Mouse (Mus musculus) heart, postnatal 25 days (tissue): Measurements from ENCODE around the gene Paxip1. TPM values are rescaled to one million over a fixed set of nuclear protein-coding genes. Genes with fewer than 3 reads are reported as not detected.

Source experiments
- DNase-seq: peaks from one replicate; pipeline ENCODE4 v3.0.0; 2022; ENCODE audit warnings: low spot score
- intact Hi-C: fragments of 180-260 bp; cut with DNase I; formaldehyde crosslinking; loops from one replicate; pipeline ENCODE4 v1.15.1; 2025
- total RNA-seq, 2 experiments: library from RNA; stranded (reverse); gene quantifications; 2 replicates each; pipeline ENCODE4 v1.2.3; 2021

The Paxip1 gene
- 10 to 100 TPM; 14.5 to 17.8 TPM for total RNA-seq

DNA sequence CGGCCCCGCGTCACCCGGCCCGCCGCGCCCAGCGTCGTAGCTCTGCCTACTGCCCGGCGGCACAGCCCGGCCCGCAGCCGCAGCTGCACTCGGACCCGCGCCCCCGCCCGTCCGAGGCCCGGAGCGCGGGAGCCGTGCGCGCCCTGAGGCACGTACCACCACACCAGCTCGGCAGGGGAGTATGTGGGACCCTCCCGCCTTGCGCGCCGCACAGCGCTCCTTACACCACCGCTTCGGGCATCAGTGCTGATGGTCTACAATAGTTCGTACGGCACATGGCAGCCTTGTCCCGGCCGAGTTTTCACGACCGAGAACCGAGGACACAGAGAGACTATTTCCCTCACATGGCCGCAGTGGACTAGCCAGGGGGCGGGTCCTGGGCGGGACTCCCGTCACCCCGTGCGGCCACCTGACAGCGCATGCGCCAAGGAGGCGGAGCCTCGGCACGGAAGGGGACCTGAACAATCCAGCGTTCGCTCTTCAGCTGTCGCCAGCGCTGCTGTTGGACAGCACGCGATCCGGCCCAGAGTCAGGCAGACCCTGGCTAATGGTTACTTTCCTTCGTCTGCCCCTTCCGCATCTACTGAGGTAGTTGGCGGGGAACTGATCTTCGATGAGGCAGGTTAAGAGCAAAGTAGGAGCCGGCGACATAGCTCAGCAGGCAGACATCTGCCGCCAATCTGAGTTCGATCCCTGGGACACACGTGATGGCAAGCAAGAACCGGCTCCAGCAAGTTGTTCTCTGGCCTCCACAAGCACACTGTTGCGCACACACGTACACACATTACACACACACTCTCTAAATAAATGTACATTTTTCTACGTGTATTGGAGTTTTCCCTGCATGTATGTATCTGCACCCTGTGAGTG is at the start of gene Paxip1:
Gene Paxip1 (minus strand): TSS at position 389 of the 870 bp plus-strand sequence.
- DNase-seq: peak; percentile 93
- intact Hi-C loops: loop anchor here (5.0 to 10.0 kb wide), 2 partner anchors 109 to 303 kb away; no protein-coding TSS in a partner anchor

- no peak for DNase-seq
- intact Hi-C loops: no loop called here
These were observed 46.6 kb upstream of the Paxip1 start for GRCm38 (mm10) chr5:27838061-27838460.

GRCm38 (mm10) chr5:27835096-27835495 is 43.6 kb upstream of the Paxip1 start:
- DNase-seq: no peak
- intact Hi-C loops: no loop called here

- DNase-seq: no peak
- intact Hi-C loops: no loop called here
These were observed 36.5 kb upstream of the Paxip1 start for GRCm38 (mm10) chr5:27827971-27828370.

- no peak for DNase-seq
- intact Hi-C loops: no loop called here
These were observed 29.7 kb upstream of the Paxip1 start for GRCm38 (mm10) chr5:27821161-27821560.

- DNase-seq: no peak
- intact Hi-C loops: no loop called here
These were observed 27.6 kb upstream of the Paxip1 start for GRCm38 (mm10) chr5:27818840-27819672.

DNA sequence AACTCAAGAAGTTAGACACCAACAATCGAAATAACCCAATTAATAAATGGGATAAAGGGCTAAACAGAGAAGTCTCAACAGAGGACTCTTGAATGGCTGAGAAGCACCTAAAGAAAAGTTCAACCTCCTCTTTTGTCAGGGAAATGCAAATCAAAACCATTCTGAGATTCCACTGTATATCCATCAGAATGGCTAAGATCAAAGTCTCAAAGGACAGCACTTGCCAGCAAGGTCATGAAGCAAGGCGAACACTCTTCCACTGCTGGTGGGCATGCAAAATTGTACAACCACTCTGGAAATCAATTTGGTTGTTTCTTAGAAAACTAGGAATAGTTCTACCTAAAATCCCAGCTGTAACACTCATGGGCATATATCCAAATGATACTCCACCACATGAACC is 22.8 kb upstream of the Paxip1 start:
- DNase-seq: no peak
- intact Hi-C loops: no loop called here

DNA sequence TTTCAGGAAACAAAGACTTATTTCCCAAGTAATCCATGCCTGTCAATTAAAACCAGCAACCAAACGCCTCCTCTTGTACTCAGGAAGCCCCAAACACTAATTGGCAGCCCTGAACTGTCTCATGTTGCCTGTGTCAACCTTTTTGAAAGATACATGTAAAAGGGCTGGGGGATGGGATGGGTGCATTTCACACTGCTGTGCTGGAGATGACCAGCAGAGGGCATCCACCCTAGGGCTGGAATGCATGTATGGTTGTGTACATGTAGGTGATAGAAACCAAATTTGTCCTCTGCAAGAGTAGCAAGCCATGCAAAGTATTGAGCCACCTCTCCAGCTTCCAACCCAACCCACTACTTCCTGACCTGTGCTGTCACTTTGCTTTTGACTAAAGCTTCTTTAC is 2.4 kb upstream of the Paxip1 start:
- intact Hi-C loops: loop anchor here (5.0 to 10.0 kb wide), 2 partner anchors 112 to 301 kb away; no protein-coding TSS in a partner anchor
- DNase-seq: peak; percentile 11

GRCm38 (mm10) chr5:27792531-27793205 is 1.2 kb upstream of the Paxip1 start:
- DNase-seq: no peak
- intact Hi-C loops: loop anchor here (5.0 to 10.0 kb wide), 2 partner anchors 110 to 302 kb away; no protein-coding TSS in a partner anchor

- intact Hi-C loops: loop anchor here (5.0 to 10.0 kb wide), 2 partner anchors 110 to 303 kb away; no protein-coding TSS in a partner anchor
- no peak for DNase-seq
These were observed 631 bp upstream of the Paxip1 start for GRCm38 (mm10) chr5:27792173-27792470.

- intact Hi-C loops: loop anchor here (5.0 to 10.0 kb wide), 2 partner anchors 109 to 304 kb away; no protein-coding TSS in a partner anchor
- peak; percentile 65 for DNase-seq
These were observed 592 bp downstream of the Paxip1 start for GRCm38 (mm10) chr5:27790910-27791288.

- no peak for DNase-seq
- intact Hi-C loops: loop anchor here (5.0 to 10.0 kb wide), 2 partner anchors 108 to 305 kb away; no protein-coding TSS in a partner anchor
These were observed 1.2 kb downstream of the Paxip1 start for GRCm38 (mm10) chr5:27790086-27790909.

DNA sequence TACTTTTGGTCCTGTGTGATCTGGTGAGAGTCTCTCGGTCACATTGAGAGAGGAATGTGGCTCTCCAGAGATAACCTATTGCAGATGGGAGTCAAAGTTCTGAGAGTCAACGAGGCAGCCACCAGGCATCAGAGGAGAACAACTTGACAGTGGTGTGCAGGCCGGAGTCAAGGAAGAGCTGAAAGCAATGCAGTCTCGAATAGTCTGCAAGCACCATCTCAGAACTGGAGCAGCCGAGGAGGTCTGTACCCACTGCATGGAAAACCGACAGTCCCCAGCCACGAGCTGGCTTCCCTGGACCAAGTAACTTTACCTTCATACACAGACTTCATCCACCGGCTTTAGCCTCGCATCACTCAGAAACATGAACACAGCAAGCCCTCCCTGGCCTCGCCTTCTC is 1.9 kb downstream of the Paxip1 start:
- intact Hi-C loops: no loop called here
- DNase-seq: no peak

- DNase-seq: no peak
- intact Hi-C loops: no loop called here
These were observed 8.1 kb downstream of the Paxip1 start for GRCm38 (mm10) chr5:27783381-27783780.

DNA sequence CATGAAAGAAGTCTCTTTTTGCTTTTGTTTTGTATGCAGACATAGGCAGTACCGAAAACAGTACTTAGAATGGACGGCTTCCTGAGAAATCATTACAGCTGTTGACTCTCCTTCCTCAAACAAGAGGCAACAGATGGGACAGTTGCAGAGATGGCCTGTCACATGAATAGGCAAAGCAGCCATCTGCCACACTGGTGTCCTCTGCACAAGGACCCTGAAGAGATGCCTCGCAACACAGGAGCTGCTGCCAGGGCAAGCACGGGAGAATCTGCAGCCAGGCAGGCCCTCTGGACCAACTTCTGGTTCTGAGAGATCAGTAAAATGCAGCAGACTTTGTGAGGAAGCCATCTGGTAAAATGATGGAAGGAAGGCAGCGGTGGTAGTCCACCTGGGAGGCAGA is 23.5 kb downstream of the Paxip1 start:
- no peak for DNase-seq
- intact Hi-C loops: no loop called here

DNA sequence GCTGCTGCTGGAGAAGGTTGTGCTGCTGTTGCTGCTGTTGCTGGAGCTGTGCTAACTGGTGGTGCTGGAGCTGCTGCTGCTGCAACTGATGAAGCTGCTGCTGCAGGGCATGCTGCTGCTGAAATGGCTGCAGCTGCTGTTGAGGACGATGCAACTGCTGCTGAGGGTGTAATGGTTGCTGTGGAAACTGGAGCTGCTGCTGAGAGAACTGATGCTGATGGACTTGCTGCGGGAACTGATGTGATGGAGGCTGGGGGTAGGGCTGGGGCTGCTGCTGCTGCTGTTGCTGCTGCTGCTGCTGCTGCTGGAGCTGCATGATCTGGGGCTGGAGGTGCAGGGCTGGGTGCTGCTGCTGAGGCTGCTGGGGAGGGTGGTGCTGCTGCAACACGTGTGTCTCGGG is 25.7 kb downstream of the Paxip1 start:
- DNase-seq: no peak
- intact Hi-C loops: no loop called here

GRCm38 (mm10) chr5:27744944-27745343 is 46.5 kb downstream of the Paxip1 start:
- intact Hi-C loops: no loop called here
- DNase-seq: no peak

DNA sequence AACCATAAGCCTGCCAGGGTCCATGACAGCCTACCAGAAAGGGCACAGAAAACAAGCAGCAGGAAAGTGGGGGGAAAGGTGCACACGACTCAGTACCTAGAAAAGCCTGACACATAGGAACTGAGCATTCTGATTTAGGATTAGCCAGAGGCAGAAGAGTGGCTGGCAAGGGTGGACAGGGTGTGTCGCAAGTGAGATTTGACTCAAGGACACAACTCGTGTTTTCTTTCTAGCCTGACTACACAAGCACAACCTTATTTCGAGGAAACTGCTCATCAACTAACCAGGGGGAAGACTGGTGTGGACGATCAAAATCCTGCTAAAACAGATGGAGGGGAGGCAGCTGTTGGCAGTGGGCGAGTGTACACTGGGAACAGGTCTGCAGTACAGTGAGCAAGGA is 52.3 kb downstream of the Paxip1 start:
- intact Hi-C loops: no loop called here
- no peak for DNase-seq

DNA sequence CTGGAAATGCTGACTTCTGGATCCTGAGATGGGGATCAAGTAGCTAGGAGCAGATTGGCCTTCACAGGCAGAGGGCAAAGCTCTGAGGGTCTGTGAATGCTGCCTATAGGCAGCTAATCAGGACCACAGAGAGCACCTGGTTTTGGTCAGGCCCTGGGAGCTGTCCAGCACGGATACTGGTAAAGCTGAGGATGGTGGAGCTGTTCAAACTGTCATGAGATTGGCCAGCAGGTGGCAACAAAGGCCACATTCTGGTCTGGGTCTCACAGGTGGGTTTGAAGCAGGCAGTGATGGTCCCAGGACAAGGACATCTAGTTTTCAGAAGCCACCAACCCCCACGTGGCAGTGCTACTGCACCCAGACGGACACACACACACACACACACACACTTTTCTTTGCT is 54.3 kb downstream of the Paxip1 start:
- intact Hi-C loops: no loop called here
- DNase-seq: no peak
